Mouse (Mus musculus): ENCODE results near the gene Cfhr2. TPM values are rescaled to one million over a fixed set of nuclear protein-coding genes. Genes with fewer than 3 reads are reported as not detected.
"Not testable (repeated sequence)": the region's sequence is repeated elsewhere in the genome, so short reads cannot be mapped to it uniquely, and the experiment has no call there.

Gene Cfhr2
- polyA plus RNA-seq (2017; shearing (Covaris generic)) = not detected

GRCm38 (mm10) chr1:139858548-139858947 is at the start of gene Cfhr2:
Cfhr2 (minus strand) TSS chr1:139858702.
- no peak for ATAC-seq

- ATAC-seq = no peak
Observed at GRCm38 (mm10) chr1:139863751-139864150, 5.2 kb upstream of the Cfhr2 start.

- no peak for ATAC-seq
Observed at GRCm38 (mm10) chr1:139860176-139860575, 1.7 kb upstream of the Cfhr2 start.

GRCm38 (mm10) chr1:139839699-139840098 is 18.8 kb downstream of the Cfhr2 start:
- ATAC-seq = no peak

GRCm38 (mm10) chr1:139839290-139839689 is 19.2 kb downstream of the Cfhr2 start:
- ATAC-seq = no peak

DNA sequence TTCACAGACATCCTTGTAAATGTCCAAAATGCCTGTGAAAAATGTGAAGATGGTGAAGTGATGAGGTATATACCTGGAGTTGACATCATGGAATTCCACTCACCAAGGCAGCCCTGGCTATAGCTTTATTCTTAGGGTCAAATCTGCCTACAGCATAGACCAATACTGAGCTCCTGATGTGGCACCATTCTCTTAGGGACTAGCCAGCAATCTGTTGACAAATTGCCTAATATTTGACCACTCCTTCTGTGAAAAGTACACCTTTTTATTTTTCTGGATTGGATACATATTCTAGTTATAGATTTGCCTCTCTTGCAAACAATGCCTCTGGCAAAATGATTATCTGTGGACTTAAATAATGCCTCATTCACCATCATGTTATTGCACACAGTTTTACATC is 49.9 kb downstream of the Cfhr2 start:
- ATAC-seq = no peak

- ATAC-seq = no peak
Observed at GRCm38 (mm10) chr1:139781143-139781542, 77.4 kb downstream of the Cfhr2 start, which contains the start of gene Gm4788. Gm4788 (minus strand) TSS chr1:139781243.

- not testable (repeated sequence) for ATAC-seq
Observed at GRCm38 (mm10) chr1:139769913-139770312, 88.6 kb downstream of the Cfhr2 start.

Other genes starting within 250 kb of the Cfhr2 start
- gene Gm4788, start 77.5 kb downstream of the Cfhr2 start, polyA plus RNA-seq (2017; shearing (Covaris generic)) = not detected

Data from activated CD4-positive, CD25-positive, alpha-beta regulatory T cell, adult 4 months (primary cell).